In genomic region chr9:64078386-64078792, GRCm38 (mm10) we compare ENCODE assay signal across 10 mouse cellular contexts. TPM values are rescaled to one million over a fixed set of nuclear protein-coding genes. Genes with fewer than 3 reads are reported as not detected.
DNase-seq lines count a peak whose midpoint lies in the region; ATAC-seq and TF ChIP-seq lines count a peak whose summit lies in the region.
"Had no signal": no experiment of that assay in that cellular context is flagged by ENCODE, and none has a peak within 500 bp of the region (broad histone marks: within the 10 kb centered on the region; RNA-seq: fewer than 3 reads in every experiment).

No protein-coding gene starts in this region.

- peak overlapping the region; percentile 1; the same call in 1 of the 2 replicates for H3K27ac ChIP-seq in intestine, embryonic 15.5 days
- no peak overlapping the region for H3K27ac ChIP-seq in lung, embryonic 15.5 days
- no peak overlapping the region for H3K27ac ChIP-seq in hindbrain, embryonic 13.5 days
- H3K27ac ChIP-seq: embryonic facial prominence, embryonic 13.5 days had no signal

- TF ChIP-seq CTCF in G1E (IDR thresholded peaks at IDR 0.05; ENCODE audit: low read depth, low read length): no peak

- intact Hi-C loops in heart, postnatal 25 days (cut with DNase I): no loop called here

- peaks cover 58% of the 10 kb centered on the region for H3K4me1 ChIP-seq in G1E (ENCODE audit: insufficient read depth, low read depth, low read length)
- peaks cover 8% of the 10 kb centered on the region for H3K4me1 ChIP-seq in intestine, embryonic 15.5 days (replicated peaks)
- H3K4me1 ChIP-seq in lung, embryonic 15.5 days: peaks cover 13% of the 10 kb centered on the region
- H3K4me1 ChIP-seq in hindbrain, embryonic 13.5 days (replicated peaks): 0 out of 2 replicates have a peak, but pooled peaks cover 4% of the 10 kb centered on the region

- H3K9ac ChIP-seq in intestine, embryonic 15.5 days: peak overlapping the region; percentile 30; the same call in 1 of the 2 replicates
- H3K9ac ChIP-seq in lung, embryonic 15.5 days: no peak overlapping the region; the same call in 1 of the 2 replicates
- H3K9ac ChIP-seq in hindbrain, embryonic 13.5 days: no peak overlapping the region
- H3K9ac ChIP-seq: embryonic facial prominence, embryonic 13.5 days had no signal

- H3K4me2 ChIP-seq in intestine, embryonic 15.5 days (replicated peaks): no peak overlapping the region; the same call in 1 of the 2 replicates
- H3K4me2 ChIP-seq in lung, embryonic 15.5 days: no peak overlapping the region
- H3K4me2 ChIP-seq in hindbrain, embryonic 13.5 days: no peak overlapping the region
- H3K4me2 ChIP-seq: embryonic facial prominence, embryonic 13.5 days had no signal

- no peaks in the 10 kb centered on the region for H3K36me3 ChIP-seq in G1E (replicated peaks)
- H3K36me3 ChIP-seq in intestine, embryonic 15.5 days: no peaks in the 10 kb centered on the region
- no peaks in the 10 kb centered on the region for H3K36me3 ChIP-seq in lung, embryonic 15.5 days
- H3K36me3 ChIP-seq in hindbrain, embryonic 13.5 days: no peaks in the 10 kb centered on the region
- H3K36me3 ChIP-seq: embryonic facial prominence, embryonic 13.5 days had no signal

- H3K4me3 ChIP-seq in G1E (ENCODE audit: low read depth, low read length): peak overlapping the region; percentile 62; the same call in 1 of the 2 replicates
- no peak overlapping the region for H3K4me3 ChIP-seq in intestine, embryonic 15.5 days (replicated peaks)
- H3K4me3 ChIP-seq in lung, embryonic 15.5 days: no peak overlapping the region
- H3K4me3 ChIP-seq in hindbrain, embryonic 13.5 days: no peak overlapping the region
- H3K4me3 ChIP-seq: embryonic facial prominence, embryonic 13.5 days had no signal

- DNase-seq in heart, adult 11 months: peak; percentile 93
- no peak for DNase-seq in heart, postnatal 25 days (ENCODE audit: low spot score)
- DNase-seq in G1E (ENCODE audit: low spot score): peak; percentile 77
- DNase-seq in cerebellum, postnatal 4 days (ENCODE audit: low spot score in 2 of 2): no peak
- no peak for DNase-seq in spleen, postnatal 36 days (ENCODE audit: low spot score in 2 of 2)
- DNase-seq: kidney, adult 8-10 months had no signal

- H3K9me3 ChIP-seq in G1E (replicated peaks): no peaks in the 10 kb centered on the region
- no peaks in the 10 kb centered on the region for H3K9me3 ChIP-seq in intestine, embryonic 15.5 days
- H3K9me3 ChIP-seq in lung, embryonic 15.5 days: no peaks in the 10 kb centered on the region
- H3K9me3 ChIP-seq in hindbrain, embryonic 13.5 days: no peaks in the 10 kb centered on the region
- H3K9me3 ChIP-seq: embryonic facial prominence, embryonic 13.5 days had no signal

- WGBS in intestine, embryonic 15.5 days: 20% methylated on average over 7 of the region's 7 CpGs
- 20% methylated on average over 7 of the region's 7 CpGs for WGBS in lung, embryonic 15.5 days
- 49% methylated on average over 7 of the region's 7 CpGs for WGBS in hindbrain, embryonic 13.5 days

- ATAC-seq in G1E (ENCODE audit: extremely low read depth, insufficient number of reproducible peaks, low FRiP score, poor library complexity, severe bottlenecking): peak; percentile 79
- peak; percentile 71 for ATAC-seq in intestine, embryonic 15.5 days
- peak; percentile 49 for ATAC-seq in lung, embryonic 15.5 days (ENCODE audit: borderline replicate concordance, extremely low read depth, low FRiP score, low TSS enrichment)
- no peak for ATAC-seq in hindbrain, embryonic 13.5 days (ENCODE audit: low FRiP score)

- H3K27me3 ChIP-seq in G1E (ENCODE audit: insufficient read depth, low read length): peaks cover 10% of the 10 kb centered on the region
- no peaks in the 10 kb centered on the region for H3K27me3 ChIP-seq in intestine, embryonic 15.5 days (replicated peaks)
- no peaks in the 10 kb centered on the region for H3K27me3 ChIP-seq in lung, embryonic 15.5 days
- peaks cover 10% of the 10 kb centered on the region for H3K27me3 ChIP-seq in hindbrain, embryonic 13.5 days
- H3K27me3 ChIP-seq: embryonic facial prominence, embryonic 13.5 days had no signal

RNA-seq across cellular contexts. Expression of gene Lctl, which starts 38.6 kb away (rescaled TPM):
- not detected for total RNA-seq in heart, postnatal 25 days (2021)
- total RNA-seq in G1E (2014; fragmentation: Nextera tagmentation): not detected in 2 replicates
- total RNA-seq in G1E (2017): 0.12 TPM in 1 of 2 replicates, not detected in the other
- polyA plus RNA-seq in G1E (2012): not detected in 2 replicates
- polyA plus RNA-seq in intestine, embryonic 15.5 days (2015; fragmentation: Nextera tagmentation; extraction: Ambion mirVana): 0.13 and 0.15 TPM in 2 replicates
- not detected in 2 replicates for polyA plus RNA-seq in lung, embryonic 15.5 days (2015; fragmentation: Nextera tagmentation; extraction: Ambion mirVana)
- 0.12 TPM in 1 of 2 replicates, not detected in the other for polyA plus RNA-seq in hindbrain, embryonic 13.5 days (2015; fragmentation: Nextera tagmentation; extraction: Ambion mirVana)
- polyA plus RNA-seq: embryonic facial prominence, embryonic 13.5 days had no signal

RNA-seq across cellular contexts. Expression of gene Smad6, which starts 56.5 kb away (rescaled TPM):
- total RNA-seq in heart, postnatal 25 days (2021): 10 to 100 TPM in 1 of 2 experiments, 1 to 10 TPM in 1; 9.8 to 13.6 TPM
- total RNA-seq in G1E (2014; fragmentation: Nextera tagmentation) (0.39 and 0.98 TPM in 2 replicates), G1E (2017) (0.44 and 0.81 TPM in 2 replicates)
- 1.6 and 2.1 TPM in 2 replicates for polyA plus RNA-seq in G1E (2012)
- polyA plus RNA-seq in intestine, embryonic 15.5 days (2015; fragmentation: Nextera tagmentation; extraction: Ambion mirVana): 11.9 and 13.0 TPM in 2 replicates
- 13.2 and 14.1 TPM in 2 replicates for polyA plus RNA-seq in lung, embryonic 15.5 days (2015; fragmentation: Nextera tagmentation; extraction: Ambion mirVana)
- 2.3 and 2.8 TPM in 2 replicates for polyA plus RNA-seq in hindbrain, embryonic 13.5 days (2015; fragmentation: Nextera tagmentation; extraction: Ambion mirVana)

Comparison
In these comparisons a context has a peak if more than half of its experiments do, and no peak if none do; other contexts are left out.
1. DNase-seq: peak in heart, adult 11 months (single experiment) and G1E (single experiment); none in heart, postnatal 25 days (single experiment), cerebellum, postnatal 4 days (0 of 2) and spleen, postnatal 36 days (0 of 2).